8 mouse cellular contexts compared by ENCODE assay signal in genomic region chr10:84439228-84439596, GRCm38 (mm10). TPM values are rescaled to one million over a fixed set of nuclear protein-coding genes. Genes with fewer than 3 reads are reported as not detected.
DNase-seq lines count a peak whose midpoint lies in the region; ATAC-seq lines count a peak whose summit lies in the region.

No protein-coding gene starts in this region.

- 17% methylated on average over 7 of the region's 7 CpGs for WGBS in embryonic facial prominence, embryonic 10.5 days
- WGBS in hindbrain, embryonic 11.5 days = 11% methylated on average over 7 of the region's 7 CpGs
- 4% methylated on average over 7 of the region's 7 CpGs for WGBS in midbrain, embryonic 13.5 days

- H3K27ac ChIP-seq in embryonic facial prominence, embryonic 10.5 days (replicated peaks) = peak overlapping the region; percentile 99
- no peak overlapping the region for H3K27ac ChIP-seq in hindbrain, embryonic 11.5 days (ENCODE audit: low read depth, low read length)
- H3K27ac ChIP-seq in midbrain, embryonic 13.5 days = peak overlapping the region; percentile 54

- peaks cover 13% of the 10 kb centered on the region for H3K36me3 ChIP-seq in embryonic facial prominence, embryonic 10.5 days (replicated peaks)
- no peaks in the 10 kb centered on the region for H3K36me3 ChIP-seq in hindbrain, embryonic 11.5 days (ENCODE audit: control insufficient read depth, insufficient read depth, low read length)
- no peaks in the 10 kb centered on the region for H3K36me3 ChIP-seq in midbrain, embryonic 13.5 days

- peak overlapping the region; percentile 100 for H3K9ac ChIP-seq in hindbrain, embryonic 11.5 days (ENCODE audit: low read depth, low read length)
- peak overlapping the region; percentile 100 for H3K9ac ChIP-seq in midbrain, embryonic 13.5 days (replicated peaks)

- peaks cover 82% of the 10 kb centered on the region for H3K4me1 ChIP-seq in embryonic facial prominence, embryonic 10.5 days
- H3K4me1 ChIP-seq in hindbrain, embryonic 11.5 days (replicated peaks; ENCODE audit: control insufficient read depth, insufficient read depth, low read length) = peaks cover 3% of the 10 kb centered on the region; the same call in 1 of the 2 replicates
- peaks cover 66% of the 10 kb centered on the region for H3K4me1 ChIP-seq in midbrain, embryonic 13.5 days (replicated peaks)

- ATAC-seq in hindbrain, embryonic 11.5 days (ENCODE audit: low FRiP score) = no peak
- ATAC-seq in midbrain, embryonic 13.5 days = no peak

- H3K4me2 ChIP-seq in hindbrain, embryonic 11.5 days (replicated peaks; ENCODE audit: low read depth, low read length) = peak overlapping the region; percentile 84
- peak overlapping the region; percentile 90 for H3K4me2 ChIP-seq in midbrain, embryonic 13.5 days (replicated peaks)

- DNase-seq in embryo, embryonic 11 days = peak; percentile 41
- no peak for DNase-seq in embryo, embryonic 10 days (ENCODE audit: low spot score)
- DNase-seq in 3T3-L1 (ENCODE audit: low read depth, low spot score) = peak; percentile 41
- peak; percentile 39 for DNase-seq in embryonic facial prominence, embryonic 10.5 days (ENCODE audit: low spot score)
- peak; percentile 21 for DNase-seq in hindbrain, embryonic 11.5 days (ENCODE audit: low spot score)
- no peak for DNase-seq in thymus, postnatal 25 days
- DNase-seq in right cerebral cortex, postnatal 14 days = no peak

- H3K4me3 ChIP-seq in embryonic facial prominence, embryonic 10.5 days = peak overlapping the region; percentile 93
- H3K4me3 ChIP-seq in hindbrain, embryonic 11.5 days (ENCODE audit: low read depth, low read length) = peak overlapping the region; percentile 83
- peak overlapping the region; percentile 87 for H3K4me3 ChIP-seq in midbrain, embryonic 13.5 days (replicated peaks)

- no peaks in the 10 kb centered on the region for H3K27me3 ChIP-seq in embryonic facial prominence, embryonic 10.5 days (replicated peaks; ENCODE audit: low read depth, poor library complexity, severe bottlenecking)
- H3K27me3 ChIP-seq in hindbrain, embryonic 11.5 days (ENCODE audit: control insufficient read depth, insufficient read depth, low read length) = no peaks in the 10 kb centered on the region
- no peaks in the 10 kb centered on the region for H3K27me3 ChIP-seq in midbrain, embryonic 13.5 days

- no peaks in the 10 kb centered on the region for H3K9me3 ChIP-seq in embryonic facial prominence, embryonic 10.5 days
- no peaks in the 10 kb centered on the region for H3K9me3 ChIP-seq in hindbrain, embryonic 11.5 days (ENCODE audit: control insufficient read depth, low read length)
- no peaks in the 10 kb centered on the region for H3K9me3 ChIP-seq in midbrain, embryonic 13.5 days

RNA-seq across cellular contexts. Expression of gene Nuak1, which starts 1.2 kb away (rescaled TPM):
- polyA plus RNA-seq in embryonic facial prominence, embryonic 10.5 days (2016; fragmentation: Nextera tagmentation; extraction: Ambion mirVana) = 2.4 and 2.7 TPM in 2 replicates
- 5.1 and 5.7 TPM in 2 replicates for polyA plus RNA-seq in hindbrain, embryonic 11.5 days (2014; fragmentation: Nextera tagmentation; extraction: Ambion mirVana)
- polyA plus RNA-seq in midbrain, embryonic 13.5 days (2015; fragmentation: Nextera tagmentation; extraction: Ambion mirVana) = 4.9 and 5.0 TPM in 2 replicates

Comparison
In these comparisons a context has a peak if more than half of its experiments do, and no peak if none do; other contexts are left out.
1. DNase-seq: peak in embryo, embryonic 11 days (single experiment), 3T3-L1 (single experiment), embryonic facial prominence, embryonic 10.5 days (single experiment) and hindbrain, embryonic 11.5 days (single experiment); none in embryo, embryonic 10 days (single experiment), thymus, postnatal 25 days (single experiment) and right cerebral cortex, postnatal 14 days (single experiment).
2. Peak in every context shown above with its lines, with median percentiles within 50 percentile points of each other: H3K4me3 ChIP-seq.